Mouse (Mus musculus): ENCODE measurements around the gene Nppb.

DNA sequence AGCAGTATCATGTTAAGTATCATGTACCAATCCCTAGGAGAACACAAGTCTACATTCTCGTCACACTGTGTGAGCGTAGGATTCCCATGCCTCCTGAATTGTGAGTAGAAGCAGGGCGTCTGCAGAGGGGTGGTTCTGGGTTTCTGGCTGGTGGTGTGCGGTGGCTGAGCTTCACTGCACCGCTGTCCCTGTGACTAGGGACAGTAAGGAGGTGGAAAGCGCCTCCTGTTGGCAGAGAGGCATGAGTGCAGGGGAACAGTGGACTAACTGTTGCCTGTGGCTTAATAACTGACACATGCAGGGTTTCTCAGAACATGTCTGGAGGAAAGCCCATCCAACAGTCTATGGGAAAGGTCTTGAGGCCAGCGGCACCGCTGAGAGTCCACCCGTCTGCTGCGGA, 29.8 kb downstream of the Nppb start:
- TF ChIP-seq CTCF (IDR thresholded peaks at IDR 0.05; ENCODE audit: low read depth, low read length): peak; percentile 9; the same call in 1 of the 2 replicates
- TF ChIP-seq GATA1 (IDR thresholded peaks at IDR 0.05; ENCODE audit: borderline replicate concordance, low read length): no peak
- TF ChIP-seq GATA2 (IDR thresholded peaks at IDR 0.05; ENCODE audit: borderline replicate concordance, low read depth, low read length): no peak
- no peak for TF ChIP-seq TAL1 (conservative IDR thresholded peaks at IDR 0.05; ENCODE audit: low read depth, low read length)
- TF ChIP-seq POLR2AphosphoS5 (IDR thresholded peaks at IDR 0.05; ENCODE audit: insufficient replicate concordance, low read depth, low read length): no peak
